Mouse (Mus musculus): ENCODE data around the gene Ergic2. TPM values are rescaled to one million over a fixed set of nuclear protein-coding genes. Genes with fewer than 3 reads are reported as not detected.
"Not testable (repeated sequence)": the region's sequence is repeated elsewhere in the genome, so short reads cannot be mapped to it uniquely, and the experiment has no call there.

Gene Ergic2
- polyA plus RNA-seq, 1 experiment from 2014 or later: 112 TPM

- not testable (repeated sequence) for H3K4me3 ChIP-seq (ENCODE audit: inconsistent target); H3K36me3 ChIP-seq (ENCODE audit: inconsistent target); H3K27ac ChIP-seq; H3K79me2 ChIP-seq (ENCODE audit: inconsistent target)
- WGBS (ENCODE audit: missing documents): 82% methylated on average over 4 of the region's 4 CpGs
Measured at GRCm38 (mm10) chr6:148152305-148152704, 59.9 kb downstream of the Ergic2 start.

DNA sequence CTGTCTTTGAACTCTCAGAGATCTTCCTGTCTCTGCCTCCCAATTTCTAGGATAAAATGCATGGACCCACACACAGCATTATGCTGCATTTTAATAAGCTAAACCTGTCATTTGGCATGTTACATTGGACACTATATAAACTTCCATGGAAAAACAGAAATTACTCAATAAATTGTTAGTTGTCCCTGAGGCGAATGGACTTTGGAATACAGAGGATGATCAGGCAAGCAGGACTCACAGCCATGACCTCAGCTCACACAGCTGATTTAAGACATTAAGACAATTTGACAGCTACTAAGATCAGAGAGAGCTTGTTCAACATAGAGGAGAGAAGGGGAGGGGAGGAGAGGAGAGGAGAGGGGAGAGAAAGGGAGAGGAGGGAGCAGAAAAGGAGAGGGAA lies 69.8 kb downstream of the Ergic2 start:
- H3K36me3 ChIP-seq (ENCODE audit: inconsistent target): no peaks in the 10 kb centered on the region
- H3K27ac ChIP-seq: no peak overlapping the region
- H3K4me3 ChIP-seq (ENCODE audit: inconsistent target): no peak overlapping the region
- 88% methylated on average over 1 of the region's 1 CpGs for WGBS (ENCODE audit: missing documents)
- no peaks in the 10 kb centered on the region for H3K79me2 ChIP-seq (ENCODE audit: inconsistent target)

DNA sequence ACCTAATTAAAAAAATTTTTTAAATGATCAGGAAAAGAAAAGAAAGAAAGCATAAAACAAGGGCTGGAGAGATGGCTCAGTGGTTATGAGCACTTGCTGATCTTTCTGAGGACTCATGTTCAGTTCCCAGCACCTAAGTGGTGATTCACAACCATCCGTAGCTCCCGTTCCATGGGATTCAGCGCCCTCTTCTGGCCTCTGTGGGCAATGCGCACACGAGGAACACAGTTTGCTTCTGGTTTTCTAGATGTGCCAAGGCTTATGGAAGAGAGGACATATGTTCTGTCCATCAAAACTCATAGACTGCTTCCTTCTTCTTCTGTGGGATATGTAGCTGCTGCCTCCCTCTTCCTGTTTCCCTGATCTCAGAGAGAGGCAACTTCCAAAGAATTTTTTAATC lies 70.3 kb downstream of the Ergic2 start:
- no peak overlapping the region for H3K27ac ChIP-seq
- no peak overlapping the region for H3K4me3 ChIP-seq (ENCODE audit: inconsistent target)
- no peaks in the 10 kb centered on the region for H3K36me3 ChIP-seq (ENCODE audit: inconsistent target)
- no peaks in the 10 kb centered on the region for H3K79me2 ChIP-seq (ENCODE audit: inconsistent target)
- 80% methylated on average over 5 of the region's 5 CpGs for WGBS (ENCODE audit: missing documents)

DNA sequence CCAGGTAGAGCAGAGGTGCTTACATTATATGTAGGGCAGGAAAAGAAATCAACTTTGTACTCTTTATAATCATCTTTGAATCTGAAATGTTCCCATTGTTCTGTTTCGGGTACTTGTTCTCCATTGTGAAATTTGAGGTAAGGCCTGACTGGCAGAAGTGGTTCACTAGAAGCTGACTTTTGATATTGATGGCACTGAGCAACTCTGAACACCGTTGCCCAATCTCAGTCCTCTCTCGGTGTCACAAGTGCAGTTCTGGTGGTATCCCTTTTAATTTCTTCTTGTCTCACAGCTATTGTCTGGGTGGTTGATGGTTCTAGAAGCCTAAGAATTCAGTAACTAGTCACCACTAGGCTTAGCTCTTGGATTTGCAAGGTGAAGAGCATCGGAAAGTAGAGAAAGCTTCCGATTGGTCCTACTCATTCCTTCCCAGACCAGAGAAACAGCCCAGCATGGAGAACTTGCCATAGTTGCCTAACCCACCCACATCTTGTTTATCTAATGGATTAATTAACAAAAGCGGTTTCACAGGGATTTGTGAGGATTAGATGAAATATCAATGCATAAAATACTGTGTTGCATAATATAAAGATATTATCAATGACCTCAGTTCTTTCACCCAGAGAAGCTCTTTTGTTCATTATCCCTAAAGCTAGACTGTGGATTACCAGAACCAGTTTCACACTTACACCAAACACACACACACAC lies 72.7 kb downstream of the Ergic2 start:
- no peaks in the 10 kb centered on the region for H3K79me2 ChIP-seq (ENCODE audit: inconsistent target)
- H3K36me3 ChIP-seq (ENCODE audit: inconsistent target): no peaks in the 10 kb centered on the region
- H3K27ac ChIP-seq: no peak overlapping the region
- H3K4me3 ChIP-seq (ENCODE audit: inconsistent target): no peak overlapping the region
- 89% methylated on average over 6 of the region's 6 CpGs for WGBS (ENCODE audit: missing documents)

GRCm38 (mm10) chr6:148135769-148136382 lies 76.3 kb downstream of the Ergic2 start:
- 30% methylated on average over 9 of the region's 9 CpGs for WGBS (ENCODE audit: missing documents)
- no peaks in the 10 kb centered on the region for H3K36me3 ChIP-seq (ENCODE audit: inconsistent target)
- H3K4me3 ChIP-seq (ENCODE audit: inconsistent target): no peak overlapping the region
- H3K79me2 ChIP-seq (ENCODE audit: inconsistent target): no peaks in the 10 kb centered on the region
- no peak overlapping the region for H3K27ac ChIP-seq

DNA sequence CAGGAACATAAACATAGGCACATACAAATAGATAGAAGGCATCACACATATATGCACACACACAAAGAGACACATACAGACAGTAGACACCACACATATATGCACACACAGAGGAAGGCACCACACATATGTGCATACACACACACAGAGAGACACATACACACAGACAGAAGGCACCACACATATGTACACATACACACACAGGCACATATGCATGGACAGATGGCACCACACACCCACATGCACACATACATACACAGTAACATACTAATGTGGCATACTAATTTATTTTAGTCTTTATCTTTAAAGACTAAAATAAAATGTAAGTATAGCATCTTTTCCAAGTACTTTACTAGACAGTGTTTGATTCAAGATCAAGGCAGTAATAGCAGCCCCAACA lies 78.6 kb downstream of the Ergic2 start:
- Histone ChIP-seq H3K4me3 (ENCODE audit: inconsistent target) (no peak overlapping the region), H3K79me2 (ENCODE audit: inconsistent target) (no peaks in the 10 kb centered on the region), H3K27ac (no peak overlapping the region)

DNA sequence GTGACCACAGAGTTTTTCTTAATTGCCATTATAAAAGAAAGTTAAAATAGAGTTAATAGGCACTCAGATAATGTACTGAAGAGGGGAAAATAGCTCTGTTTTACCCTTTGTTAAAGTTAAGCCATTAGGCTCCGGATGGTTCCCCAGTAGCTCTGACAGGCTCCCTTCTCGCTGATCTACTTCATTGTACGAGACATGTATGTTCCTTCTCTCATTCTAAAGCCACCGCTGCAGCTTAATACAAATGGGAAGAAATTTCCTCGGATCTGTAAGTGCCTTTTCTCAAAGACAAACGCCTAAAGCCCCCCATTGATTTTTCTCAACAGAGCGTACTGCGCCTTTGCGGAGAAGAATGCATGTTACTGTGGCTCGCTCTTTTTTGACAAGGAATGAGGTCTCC lies 79.9 kb downstream of the Ergic2 start:
- no peak overlapping the region for H3K27ac ChIP-seq
- H3K79me2 ChIP-seq (ENCODE audit: inconsistent target): no peaks in the 10 kb centered on the region
- no peaks in the 10 kb centered on the region for H3K36me3 ChIP-seq (ENCODE audit: inconsistent target)
- no peak overlapping the region for H3K4me3 ChIP-seq (ENCODE audit: inconsistent target)
- 89% methylated on average over 10 of the region's 10 CpGs for WGBS (ENCODE audit: missing documents)

More for the DNA sequence above, 78.6 kb downstream of the Ergic2 start:
- H3K36me3 ChIP-seq (ENCODE audit: inconsistent target): no peaks in the 10 kb centered on the region

Other genes starting within 250 kb of the Ergic2 start
- gene Far2, start 165.1 kb downstream of the Ergic2 start, polyA plus RNA-seq (2018): 0.36 TPM in 1 of 3 replicates, not detected in the others
- not detected in 3 replicates for gene Tmtc1, start 232.0 kb upstream of the Ergic2 start, polyA plus RNA-seq (2018)